Comparison of ENCODE assay signal across 10 mouse cellular contexts in the genomic region with DNA sequence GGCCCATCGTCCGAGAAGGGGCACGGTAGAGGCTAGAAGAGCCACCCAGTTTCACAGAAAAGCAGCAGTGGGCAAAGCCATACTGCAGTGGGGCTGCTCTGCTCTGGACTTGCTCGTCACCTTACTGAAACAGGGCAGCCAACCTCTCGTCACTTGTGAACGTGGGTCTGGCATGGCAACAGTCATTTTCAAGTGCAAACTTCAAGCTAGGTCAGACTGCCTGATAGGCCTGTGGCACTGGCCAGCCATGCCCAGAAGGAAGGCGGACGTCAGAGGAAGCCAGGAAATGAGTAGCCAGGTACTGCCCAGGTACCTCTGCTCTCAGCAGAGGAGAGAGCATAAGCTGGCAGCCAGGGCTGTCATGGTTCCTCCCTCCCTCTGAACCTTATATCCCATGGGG. TPM values are rescaled to one million over a fixed set of nuclear protein-coding genes. Genes with fewer than 3 reads are reported as not detected.
A peak's percentile ranks its signal among the peaks of the same experiment; 100 is the strongest.
DNase-seq lines count a peak whose midpoint lies in the region; ATAC-seq and TF ChIP-seq lines count a peak whose summit lies in the region.
"Had no signal": no experiment of that assay in that cellular context is flagged by ENCODE, and none has a peak within 500 bp of the region (broad histone marks: within the 10 kb centered on the region; RNA-seq: fewer than 3 reads in every experiment).

No protein-coding gene starts in this region.

- H3K4me2 ChIP-seq in kidney, embryonic 14.5 days (replicated peaks; ENCODE audit: low read depth, low read length), result no peak overlapping the region
- H3K4me2 ChIP-seq in forebrain, embryonic 13.5 days, result peak overlapping the region; percentile 75
- H3K4me2 ChIP-seq in midbrain, postnatal 0 days (ENCODE audit: low read depth, low read length, poor library complexity, severe bottlenecking), result peak overlapping the region; percentile 20; the same call in 1 of the 2 replicates

- no peak overlapping the region for H3K4me3 ChIP-seq in kidney, embryonic 14.5 days (ENCODE audit: low read length)
- H3K4me3 ChIP-seq in forebrain, embryonic 13.5 days, result 0 out of 2 replicates have a peak overlapping the region, but pooled peaks have one; percentile 74
- no peak overlapping the region for H3K4me3 ChIP-seq in midbrain, postnatal 0 days (ENCODE audit: low read depth, low read length)

- DNase-seq in kidney, adult 11 months, result peak; percentile 71
- DNase-seq in kidney, adult 18-20 months, result peak; percentile 50
- DNase-seq in midbrain, postnatal 0 days (ENCODE audit: low spot score), result no peak
- no peak for DNase-seq in spleen, adult 18-20 months
- no peak for DNase-seq in left cerebral cortex, postnatal 14 days (ENCODE audit: low spot score in 2 of 2)
- DNase-seq in embryo, embryonic 10 days (ENCODE audit: low spot score), result no peak

- peaks cover 3% of the 10 kb centered on the region; the same call in 1 of the 2 replicates for H3K36me3 ChIP-seq in kidney, embryonic 14.5 days (ENCODE audit: control insufficient read depth, insufficient read depth, low read length)
- no peaks in the 10 kb centered on the region for H3K36me3 ChIP-seq in forebrain, embryonic 13.5 days (ENCODE audit: poor library complexity, severe bottlenecking)
- no peaks in the 10 kb centered on the region for H3K36me3 ChIP-seq in midbrain, postnatal 0 days (ENCODE audit: insufficient read depth, low read length)
- H3K36me3 ChIP-seq: G1E had no signal

- H3K27ac ChIP-seq in kidney, embryonic 14.5 days (ENCODE audit: low read depth, low read length), result no peak overlapping the region
- H3K27ac ChIP-seq in forebrain, embryonic 13.5 days, result no peak overlapping the region
- no peak overlapping the region for H3K27ac ChIP-seq in midbrain, postnatal 0 days (ENCODE audit: low read depth, low read length)
- H3K27ac ChIP-seq: macrophage had no signal

- intact Hi-C loops in left cerebral cortex, postnatal 14 days (cut with DNase I), result no loop called here

- H3K27me3 ChIP-seq in kidney, embryonic 14.5 days (ENCODE audit: control insufficient read depth, insufficient read depth, low read length), result no peaks in the 10 kb centered on the region
- no peaks in the 10 kb centered on the region for H3K27me3 ChIP-seq in forebrain, embryonic 13.5 days
- no peaks in the 10 kb centered on the region for H3K27me3 ChIP-seq in midbrain, postnatal 0 days (ENCODE audit: insufficient read depth, low read length)

- H3K4me1 ChIP-seq in kidney, embryonic 14.5 days (ENCODE audit: control insufficient read depth, insufficient read depth, low read length), result peaks cover 67% of the 10 kb centered on the region
- H3K4me1 ChIP-seq in forebrain, embryonic 13.5 days, result peaks cover 88% of the 10 kb centered on the region
- peaks cover 50% of the 10 kb centered on the region for H3K4me1 ChIP-seq in midbrain, postnatal 0 days (ENCODE audit: insufficient read depth, low read length)

- TF ChIP-seq CTCF in midbrain, postnatal 0 days (IDR thresholded peaks at IDR 0.05), result no peak

- no peak for ATAC-seq in kidney, embryonic 14.5 days (ENCODE audit: low FRiP score, low TSS enrichment)
- no peak for ATAC-seq in forebrain, embryonic 13.5 days
- no peak for ATAC-seq in midbrain, postnatal 0 days (ENCODE audit: low FRiP score)

- 78% methylated on average over 8 of the region's 8 CpGs for WGBS in kidney, embryonic 14.5 days
- WGBS in forebrain, embryonic 13.5 days, result 87% methylated on average over 8 of the region's 8 CpGs
- 82% methylated on average over 8 of the region's 8 CpGs for WGBS in midbrain, postnatal 0 days

- H3K9me3 ChIP-seq in kidney, embryonic 14.5 days (ENCODE audit: control insufficient read depth, low read length), result no peaks in the 10 kb centered on the region
- no peaks in the 10 kb centered on the region for H3K9me3 ChIP-seq in forebrain, embryonic 13.5 days (replicated peaks)
- no peaks in the 10 kb centered on the region for H3K9me3 ChIP-seq in midbrain, postnatal 0 days (ENCODE audit: low read length)
- H3K9me3 ChIP-seq: G1E had no signal

- no peak overlapping the region; the same call in 1 of the 2 replicates for H3K9ac ChIP-seq in kidney, embryonic 14.5 days (ENCODE audit: low read depth, low read length)
- peak overlapping the region; percentile 98 for H3K9ac ChIP-seq in forebrain, embryonic 13.5 days
- H3K9ac ChIP-seq in midbrain, postnatal 0 days (replicated peaks; ENCODE audit: low read length, poor library complexity, severe bottlenecking), result no peak overlapping the region

RNA-seq across cellular contexts. Expression of a gene that starts 2.6 kb away (rescaled TPM):
- polyA plus RNA-seq in kidney, embryonic 14.5 days (2014; fragmentation: Nextera tagmentation; extraction: Ambion mirVana), result 39.1 and 55.6 TPM in 2 replicates
- 49.9 and 50.0 TPM in 2 replicates for polyA plus RNA-seq in forebrain, embryonic 13.5 days (2015; fragmentation: Nextera tagmentation; extraction: Ambion mirVana)
- 62.3 and 72.8 TPM in 2 replicates for total RNA-seq in midbrain, postnatal 0 days (2014; rRNA removed)
- polyA plus RNA-seq in midbrain, postnatal 0 days (2015; fragmentation: Nextera tagmentation; extraction: Ambion mirVana), result 38.3 and 44.3 TPM in 2 replicates
- 10 to 100 TPM; 47.5 to 53.7 TPM for total RNA-seq in left cerebral cortex, postnatal 14 days (2021)

RNA-seq across cellular contexts. Expression of a gene that starts 50.2 kb away (rescaled TPM):
- polyA plus RNA-seq in kidney, embryonic 14.5 days (2014; fragmentation: Nextera tagmentation; extraction: Ambion mirVana), result not detected in 2 replicates
- 1.7 TPM in 1 of 2 replicates, not detected in the other for polyA plus RNA-seq in forebrain, embryonic 13.5 days (2015; fragmentation: Nextera tagmentation; extraction: Ambion mirVana)
- not detected in 2 replicates for total RNA-seq in midbrain, postnatal 0 days (2014; rRNA removed)
- polyA plus RNA-seq in midbrain, postnatal 0 days (2015; fragmentation: Nextera tagmentation; extraction: Ambion mirVana), result not detected in 2 replicates
- total RNA-seq in left cerebral cortex, postnatal 14 days (2021), result not detected
- total RNA-seq: G1E had no signal
- polyA plus RNA-seq: G1E, macrophage had no signal

Comparison
In these comparisons a context has a peak if more than half of its experiments do, and no peak if none do; other contexts are left out.
1. DNase-seq: peak in kidney, adult 11 months (single experiment) and kidney, adult 18-20 months (single experiment); none in midbrain, postnatal 0 days (single experiment), spleen, adult 18-20 months (0 of 2), left cerebral cortex, postnatal 14 days (0 of 2) and embryo, embryonic 10 days (single experiment).